Mouse (Mus musculus) stomach, embryonic 16.5 days (tissue): ENCODE results near the gene Slc10a6. TPM values are rescaled to one million over a fixed set of nuclear protein-coding genes. Genes with fewer than 3 reads are reported as not detected.

ENCODE experiments used
- ATAC-seq: fragments of 200-750 bp; cut with Nextera tagmentation; 2 replicates; pipeline ENCODE4 v1.8.0; 2017; ENCODE audit warnings: moderate number of reproducible peaks, moderate TSS enrichment; ENCODE audit not compliant: insufficient read depth, low FRiP score
- H3K27ac ChIP-seq: fragments of 300-500 bp; sonication (generic); 2 replicates; pipeline ENCODE4 v1.5.1; 2014; ENCODE audit warnings: low read length
- H3K27me3 ChIP-seq: fragments of 300-500 bp; sonication (generic); 2 replicates; pipeline ENCODE4 v1.6.1; 2014; ENCODE audit warnings: low read length, control low read depth, mixed read lengths; ENCODE audit not compliant: control insufficient read depth, insufficient read depth
- H3K36me3 ChIP-seq: fragments of 300-500 bp; sonication (generic); 2 replicates; pipeline ENCODE4 v1.6.1; 2014; ENCODE audit warnings: low read length; ENCODE audit not compliant: control insufficient read depth, insufficient read depth
- H3K4me1 ChIP-seq: fragments of 300-500 bp; sonication (generic); 2 replicates; pipeline ENCODE4 v1.6.1; 2014; ENCODE audit warnings: low read length, control low read depth, mixed read lengths; ENCODE audit not compliant: control insufficient read depth, insufficient read depth
- H3K4me2 ChIP-seq: fragments of 300-500 bp; sonication (generic); 2 replicates; pipeline ENCODE4 v1.6.1; 2014; ENCODE audit warnings: low read depth, low read length, mixed read lengths
- H3K4me3 ChIP-seq: fragments of 300-500 bp; sonication (generic); replicated peaks from 2 replicates; pipeline ENCODE4 v1.5.1; 2014; ENCODE audit warnings: mild to moderate bottlenecking, low read length
- H3K9ac ChIP-seq: fragments of 300-500 bp; sonication (generic); 2 replicates; pipeline ENCODE4 v1.6.1; 2014; ENCODE audit warnings: low read length
- H3K9me3 ChIP-seq: fragments of 300-500 bp; sonication (generic); replicated peaks from 2 replicates; pipeline ENCODE4 v1.6.1; 2016; ENCODE audit warnings: low read length, control low read depth; ENCODE audit not compliant: control insufficient read depth
- WGBS: fragments of 180-500 bp; shearing (Covaris S2); extraction: QIAGEN DNeasy Blood & Tissue Kit; methylation state at CpG from one replicate; pipeline ENCODE4 v1.1.7; 2014; 5-methylcytosine and 5-hydroxymethylcytosine counted together
- polyA plus RNA-seq: library from polyadenylated mRNA; unstranded; fragments of >200 nt; fragmentation: Nextera tagmentation; extraction: Ambion mirVana; gene quantifications from 2 replicates; pipeline ENCODE4 v1.2.1, GENCODE M21; 2015

The Slc10a6 gene
- polyA plus RNA-seq, 1 experiment from 2014 or later: 1.7 TPM

GRCm38 (mm10) chr5:103659571-103659970 lies 30.4 kb upstream of the Slc10a6 start:
- Histone ChIP-seq H3K9ac (no peak overlapping the region), H3K4me1 (no peaks in the 10 kb centered on the region; the same call in 1 of the 2 replicates), H3K36me3 (no peaks in the 10 kb centered on the region), H3K9me3 (no peaks in the 10 kb centered on the region), H3K27ac (no peak overlapping the region), H3K4me3 (no peak overlapping the region), H3K27me3 (no peaks in the 10 kb centered on the region), H3K4me2 (no peak overlapping the region)
- ATAC-seq: no peak
- WGBS: 31% methylated on average over 3 of the region's 3 CpGs

DNA sequence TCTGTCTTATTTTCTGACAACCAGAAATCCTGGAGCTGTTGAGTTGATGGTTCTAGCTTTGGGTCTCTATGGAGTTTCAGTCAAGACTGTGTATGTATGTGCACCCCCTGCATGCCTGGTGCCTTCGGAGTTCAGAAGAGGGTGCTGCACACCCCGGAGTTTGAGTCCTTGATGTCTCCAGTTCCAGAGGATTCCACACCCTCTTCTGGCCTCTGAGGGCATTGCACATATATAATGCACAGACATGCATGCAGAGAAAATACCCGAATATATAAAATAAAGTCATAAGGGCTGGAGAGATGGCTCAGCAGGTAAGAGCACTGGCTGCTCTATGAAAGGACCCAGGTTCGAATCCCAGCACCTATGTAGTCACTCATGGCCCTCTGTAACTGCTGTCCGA lies 29.7 kb upstream of the Slc10a6 start:
- H3K4me1 ChIP-seq: no peaks in the 10 kb centered on the region; the same call in 1 of the 2 replicates
- no peaks in the 10 kb centered on the region for H3K9me3 ChIP-seq
- H3K4me2 ChIP-seq: no peak overlapping the region
- no peak overlapping the region for H3K9ac ChIP-seq
- H3K4me3 ChIP-seq: no peak overlapping the region
- H3K36me3 ChIP-seq: no peaks in the 10 kb centered on the region
- no peaks in the 10 kb centered on the region for H3K27me3 ChIP-seq
- ATAC-seq: no peak
- H3K27ac ChIP-seq: no peak overlapping the region
- 68% methylated on average over 5 of the region's 5 CpGs for WGBS

GRCm38 (mm10) chr5:103655346-103656118 lies 26.3 kb upstream of the Slc10a6 start, which contains the start of gene 1700016H13Rik:
1700016H13Rik (minus strand) TSS chr5:103656010.
- Histone ChIP-seq H3K36me3 (no peaks in the 10 kb centered on the region), H3K9me3 (no peaks in the 10 kb centered on the region), H3K4me3 (peak within 1 kb of the TSS; percentile 56), H3K4me1 (no peaks in the 10 kb centered on the region; the same call in 1 of the 2 replicates), H3K27ac (peak within 1 kb of the TSS; percentile 75), H3K27me3 (no peaks in the 10 kb centered on the region), H3K4me2 (peak within 1 kb of the TSS; percentile 97), H3K9ac (peak within 1 kb of the TSS; percentile 76)
- WGBS: 1% methylated on average over 55 of the region's 56 CpGs
- ATAC-seq: peak; percentile 92

DNA sequence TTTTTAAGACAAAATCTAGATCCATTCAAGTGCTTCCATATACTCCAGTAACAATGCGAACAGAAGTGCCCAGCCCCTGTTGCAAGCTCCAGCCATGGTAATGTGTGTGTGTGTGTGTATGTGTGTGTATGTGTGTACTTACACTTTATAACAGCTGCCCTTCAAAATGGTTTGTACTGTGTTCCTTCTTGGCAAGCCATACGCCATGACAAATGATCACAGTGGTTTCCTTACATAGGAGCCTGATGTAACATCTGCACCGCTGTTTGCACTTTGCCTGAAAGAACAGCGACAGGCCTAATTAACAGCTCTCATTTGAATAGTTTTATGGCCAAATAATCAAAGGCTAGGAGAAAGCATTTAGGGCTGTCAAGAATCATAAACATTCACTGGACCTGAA lies 25.6 kb upstream of the Slc10a6 start:
- Histone ChIP-seq H3K27ac (no peak overlapping the region), H3K4me1 (no peaks in the 10 kb centered on the region; the same call in 1 of the 2 replicates), H3K36me3 (no peaks in the 10 kb centered on the region), H3K4me2 (peak overlapping the region; percentile 97), H3K9ac (no peak overlapping the region), H3K4me3 (0 out of 2 replicates have a peak overlapping the region, but pooled peaks have one; percentile 56), H3K9me3 (no peaks in the 10 kb centered on the region), H3K27me3 (no peaks in the 10 kb centered on the region)
- ATAC-seq: no peak
- 64% methylated on average over 4 of the region's 4 CpGs for WGBS

DNA sequence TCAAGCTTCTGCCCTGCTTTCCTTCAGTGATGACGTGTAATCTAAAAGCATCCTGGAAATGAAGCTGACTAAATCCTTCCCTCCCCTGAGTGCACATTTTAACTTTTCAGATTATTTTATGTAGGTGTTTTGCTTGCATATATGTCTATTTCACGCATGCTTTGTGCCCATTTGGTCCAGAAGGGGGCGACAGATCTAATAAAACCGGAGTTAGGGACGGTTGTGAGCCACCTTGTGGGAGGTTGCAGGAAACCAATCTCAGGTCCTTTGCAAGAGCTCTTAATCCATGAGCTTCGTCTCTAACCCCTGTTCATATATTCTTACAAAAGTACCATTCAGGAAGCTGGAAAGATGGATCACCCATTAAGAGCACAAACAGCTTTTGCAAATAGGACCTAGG lies 25.0 kb upstream of the Slc10a6 start:
- no peaks in the 10 kb centered on the region; the same call in 1 of the 2 replicates for H3K4me1 ChIP-seq
- H3K9me3 ChIP-seq: no peaks in the 10 kb centered on the region
- no peak overlapping the region for H3K4me2 ChIP-seq
- 38% methylated on average over 6 of the region's 6 CpGs for WGBS
- H3K27ac ChIP-seq: no peak overlapping the region
- H3K4me3 ChIP-seq: no peak overlapping the region
- H3K27me3 ChIP-seq: no peaks in the 10 kb centered on the region
- ATAC-seq: no peak
- no peaks in the 10 kb centered on the region for H3K36me3 ChIP-seq
- H3K9ac ChIP-seq: no peak overlapping the region

- no peaks in the 10 kb centered on the region for H3K36me3 ChIP-seq
- H3K4me1 ChIP-seq: no peaks in the 10 kb centered on the region
- no peak overlapping the region for H3K9ac ChIP-seq
- WGBS: 79% methylated on average over 3 of the region's 3 CpGs
- no peak overlapping the region for H3K27ac ChIP-seq
- no peak overlapping the region for H3K4me3 ChIP-seq
- H3K27me3 ChIP-seq: no peaks in the 10 kb centered on the region
- no peaks in the 10 kb centered on the region for H3K9me3 ChIP-seq
- no peak for ATAC-seq
- H3K4me2 ChIP-seq: no peak overlapping the region
Measured at GRCm38 (mm10) chr5:103647320-103647719, 18.1 kb upstream of the Slc10a6 start.

DNA sequence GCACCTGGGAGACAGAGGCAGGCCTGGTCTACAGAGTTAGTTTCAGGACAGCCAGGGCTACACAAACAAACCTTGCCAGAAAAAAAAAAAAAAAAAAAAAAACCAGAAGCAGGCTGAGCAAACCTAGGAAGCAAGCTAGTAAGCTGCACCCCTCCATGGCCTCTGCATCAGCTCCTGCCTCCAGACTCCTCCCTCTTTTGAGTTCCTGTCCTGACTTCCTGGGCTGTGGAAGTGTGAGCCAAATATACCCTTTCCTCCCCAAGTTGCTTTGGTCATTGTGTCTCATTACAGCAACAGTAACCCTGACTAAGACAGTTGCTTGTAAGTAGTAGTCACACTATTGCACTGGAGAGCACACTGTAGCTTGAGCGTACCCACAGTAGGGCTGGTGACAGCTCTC lies 15.0 kb upstream of the Slc10a6 start:
- Histone ChIP-seq H3K27me3 (no peaks in the 10 kb centered on the region), H3K4me1 (no peaks in the 10 kb centered on the region), H3K9me3 (no peaks in the 10 kb centered on the region), H3K27ac (no peak overlapping the region), H3K4me3 (no peak overlapping the region), H3K36me3 (no peaks in the 10 kb centered on the region), H3K9ac (no peak overlapping the region), H3K4me2 (no peak overlapping the region)
- 89% methylated on average over 1 of the region's 1 CpGs for WGBS
- no peak for ATAC-seq

DNA sequence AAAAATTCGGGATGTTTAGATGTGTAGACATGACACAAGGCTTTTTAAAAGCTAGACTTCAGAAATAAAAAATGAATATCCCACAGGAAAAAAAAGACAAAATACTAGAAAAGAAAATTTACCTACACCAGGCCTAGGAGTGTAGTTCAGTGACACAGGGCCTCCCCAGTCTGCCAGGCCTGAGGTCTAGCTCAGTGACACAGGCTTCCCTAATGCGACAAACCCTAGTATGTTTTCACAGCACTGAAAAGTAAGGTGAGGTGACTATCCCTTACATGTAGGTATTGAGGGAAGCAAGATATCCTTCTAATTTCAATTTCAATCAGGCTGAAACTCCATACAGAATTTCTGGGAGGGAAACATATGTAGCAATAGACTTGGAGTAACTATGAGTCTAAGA lies 8.0 kb upstream of the Slc10a6 start:
- Histone ChIP-seq H3K9ac (no peak overlapping the region), H3K9me3 (no peaks in the 10 kb centered on the region), H3K4me3 (no peak overlapping the region), H3K4me1 (no peaks in the 10 kb centered on the region), H3K4me2 (no peak overlapping the region), H3K27me3 (no peaks in the 10 kb centered on the region), H3K27ac (no peak overlapping the region), H3K36me3 (no peaks in the 10 kb centered on the region)
- WGBS: 87% methylated on average over 2 of the region's 2 CpGs
- ATAC-seq: no peak

GRCm38 (mm10) chr5:103629854-103630580 lies 814 bp upstream of the Slc10a6 start:
- Histone ChIP-seq H3K9ac (no peak overlapping the region), H3K36me3 (no peaks in the 10 kb centered on the region), H3K4me3 (no peak overlapping the region), H3K4me1 (peaks cover 9% of the 10 kb centered on the region; the same call in 1 of the 2 replicates), H3K27ac (peak overlapping the region; percentile 60; the same call in 1 of the 2 replicates), H3K9me3 (no peaks in the 10 kb centered on the region), H3K4me2 (no peak overlapping the region), H3K27me3 (no peaks in the 10 kb centered on the region)
- 0 out of 2 replicates have a peak, but pooled peaks have one; percentile 25 for ATAC-seq
- 67% methylated on average over 9 of the region's 9 CpGs for WGBS
